Mouse (Mus musculus): ENCODE results near the gene Dennd2a.

Dennd2a gene

GRCm38 (mm10) chr6:39414106-39414505 is 143.6 kb downstream of the Dennd2a start:
- DNase-seq, result no peak

All from cerebellum, postnatal 25 days (tissue).